Mouse (Mus musculus) stomach, postnatal 0 days (tissue): ENCODE measurements around the gene Grin2a. TPM values are rescaled to one million over a fixed set of nuclear protein-coding genes. Genes with fewer than 3 reads are reported as not detected.

Experiments
- ATAC-seq: fragments of 200-750 bp; cut with Nextera tagmentation; 2 replicates; pipeline ENCODE4 v1.8.0; 2017; ENCODE audit not compliant: low FRiP score, low TSS enrichment
- DNase-seq: peaks from one replicate; pipeline ENCODE4 v3.0.0-alpha.2; 2016; ENCODE audit warnings: low spot score
- H3K27ac ChIP-seq: fragments of 300-500 bp; sonication (generic); replicated peaks from 2 replicates; pipeline ENCODE4 v1.5.1; 2014; ENCODE audit warnings: mild to moderate bottlenecking, control low read depth
- H3K27me3 ChIP-seq: fragments of 300-500 bp; sonication (generic); 2 replicates; pipeline ENCODE4 v1.6.1; 2014; ENCODE audit warnings: low read length; ENCODE audit not compliant: control insufficient read depth, insufficient read depth
- H3K36me3 ChIP-seq: fragments of 300-500 bp; sonication (generic); 2 replicates; pipeline ENCODE4 v1.6.1; 2014; ENCODE audit warnings: low read length, mixed read lengths; ENCODE audit not compliant: control insufficient read depth, insufficient read depth
- H3K4me1 ChIP-seq: fragments of 300-500 bp; sonication (generic); replicated peaks from 2 replicates; pipeline ENCODE4 v1.6.1; 2014; ENCODE audit warnings: antibody characterized with exemption; ENCODE audit not compliant: control insufficient read depth, insufficient read depth
- H3K4me2 ChIP-seq: fragments of 300-500 bp; sonication (generic); replicated peaks from 2 replicates; pipeline ENCODE4 v1.6.1; 2014; ENCODE audit warnings: low read depth, mild to moderate bottlenecking, control low read depth, moderate library complexity
- H3K4me3 ChIP-seq: fragments of 300-500 bp; sonication (generic); 2 replicates; pipeline ENCODE4 v1.5.1; 2014; ENCODE audit warnings: low read depth, low read length, control low read depth
- H3K9ac ChIP-seq: fragments of 300-500 bp; sonication (generic); 2 replicates; pipeline ENCODE4 v1.6.1; 2014; ENCODE audit warnings: mild to moderate bottlenecking, low read length, control low read depth, mixed read lengths
- H3K9me3 ChIP-seq: fragments of 300-500 bp; sonication (generic); 2 replicates; pipeline ENCODE4 v1.6.1; 2016; ENCODE audit warnings: low read length; ENCODE audit not compliant: control insufficient read depth
- CTCF ChIP-seq: IDR thresholded peaks from 2 replicates; pipeline ENCODE4 v1.5.1; 2016; ENCODE audit warnings: antibody characterized with exemption, low read depth, mild to moderate bottlenecking, moderate library complexity
- EP300 ChIP-seq: optimal IDR thresholded peaks from 2 replicates; pipeline ENCODE3; 2016; ENCODE audit warnings: antibody characterized with exemption
- WGBS: fragments of 180-500 bp; shearing (Covaris S2); extraction: QIAGEN DNeasy Blood & Tissue Kit; methylation state at CpG from one replicate; pipeline ENCODE4 v1.1.7; 2014; 5-methylcytosine and 5-hydroxymethylcytosine counted together
- polyA plus RNA-seq: library from polyadenylated mRNA; unstranded; fragments of >200 nt; fragmentation: Nextera tagmentation; extraction: Ambion mirVana; gene quantifications from 2 replicates; pipeline ENCODE4 v1.2.1, GENCODE M21; 2015

Gene Grin2a
- polyA plus RNA-seq, 1 experiment from 2014 or later = not detected

DNA sequence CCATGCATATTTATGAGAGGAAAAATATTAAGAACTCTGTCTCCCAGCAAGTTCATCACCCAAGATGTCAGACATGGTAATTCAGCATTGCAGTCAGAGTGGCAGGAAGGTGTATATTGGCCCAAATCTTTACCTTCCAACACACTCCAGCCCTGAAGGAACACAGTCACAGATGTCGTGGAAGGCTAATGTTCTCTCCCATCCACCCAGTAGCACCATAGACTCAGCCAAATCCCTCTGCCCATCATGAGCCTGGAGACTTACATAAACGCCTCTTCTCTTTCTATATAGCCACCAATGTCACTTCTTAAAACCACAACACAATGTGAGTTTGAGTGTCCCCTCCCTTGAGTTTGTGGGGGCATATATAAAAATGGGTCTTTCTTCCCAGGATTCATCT, 406.2 kb downstream of the Grin2a start:
- no peak for TF ChIP-seq CTCF
- TF ChIP-seq EP300 = no peak
- 68% methylated on average over 2 of the region's 2 CpGs for WGBS

DNA sequence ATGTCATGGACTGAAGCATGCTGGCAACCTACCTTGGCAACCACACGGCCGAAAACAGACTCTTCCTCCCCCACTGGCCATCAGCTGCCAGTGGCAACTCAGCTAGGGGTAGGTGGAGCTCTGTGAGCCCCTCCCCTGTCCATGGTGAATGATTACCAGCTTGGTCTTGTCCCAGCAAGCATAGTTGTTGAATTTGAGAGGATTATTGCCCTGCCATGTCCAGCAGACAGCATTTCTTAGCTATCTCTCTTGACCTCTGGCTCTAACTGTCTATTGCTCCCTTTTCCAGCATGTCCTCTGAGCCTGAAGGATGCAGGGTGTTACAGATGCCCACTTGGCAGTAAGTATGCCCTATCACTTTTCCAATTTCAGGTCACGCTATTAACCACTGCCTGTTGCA, 406.9 kb downstream of the Grin2a start:
- H3K4me3 ChIP-seq = no peak overlapping the region
- ATAC-seq (no peak), DNase-seq (no peak)
- 71% methylated on average over 3 of the region's 3 CpGs for WGBS
- no peaks in the 10 kb centered on the region for H3K4me1 ChIP-seq
- H3K4me2 ChIP-seq = no peak overlapping the region
- H3K9ac ChIP-seq = no peak overlapping the region
- no peaks in the 10 kb centered on the region for H3K27me3 ChIP-seq
- H3K9me3 ChIP-seq = no peaks in the 10 kb centered on the region
- no peak overlapping the region for H3K27ac ChIP-seq
- TF ChIP-seq CTCF (no peak), EP300 (no peak)
- no peaks in the 10 kb centered on the region for H3K36me3 ChIP-seq

More for the DNA sequence above, 406.2 kb downstream of the Grin2a start:
- DNase-seq (no peak), ATAC-seq (no peak)
- no peak overlapping the region for H3K27ac ChIP-seq
- H3K4me2 ChIP-seq = no peak overlapping the region
- no peaks in the 10 kb centered on the region for H3K4me1 ChIP-seq
- no peaks in the 10 kb centered on the region for H3K9me3 ChIP-seq
- no peaks in the 10 kb centered on the region for H3K27me3 ChIP-seq
- H3K9ac ChIP-seq = no peak overlapping the region
- no peak overlapping the region for H3K4me3 ChIP-seq
- no peaks in the 10 kb centered on the region for H3K36me3 ChIP-seq

DNA sequence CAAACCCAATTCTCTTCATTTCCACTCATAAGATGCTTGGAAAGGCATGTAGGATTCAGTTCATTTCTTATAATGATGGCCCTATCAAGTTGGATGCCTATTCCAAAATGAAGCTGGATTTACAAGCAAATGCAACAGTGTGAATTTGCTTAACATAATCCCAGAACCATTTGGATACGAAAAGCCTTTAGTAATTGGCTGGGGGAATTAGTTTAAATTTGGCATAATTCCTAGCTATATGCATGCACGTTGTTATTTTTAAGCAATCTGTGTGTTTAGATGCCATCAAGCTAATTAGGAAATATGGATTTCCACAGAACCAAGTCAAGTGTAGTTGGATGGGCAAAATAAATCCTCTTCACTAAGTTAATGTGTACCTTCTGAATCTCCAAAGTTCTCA, 411.4 kb downstream of the Grin2a start:
- ATAC-seq (no peak), DNase-seq (no peak)
- 74% methylated on average over 2 of the region's 2 CpGs for WGBS
- no peaks in the 10 kb centered on the region for H3K36me3 ChIP-seq
- no peak overlapping the region for H3K9ac ChIP-seq
- no peak overlapping the region for H3K4me2 ChIP-seq
- H3K4me1 ChIP-seq = no peaks in the 10 kb centered on the region
- no peaks in the 10 kb centered on the region for H3K9me3 ChIP-seq
- H3K27me3 ChIP-seq = no peaks in the 10 kb centered on the region
- H3K27ac ChIP-seq = no peak overlapping the region
- H3K4me3 ChIP-seq = no peak overlapping the region
- TF ChIP-seq CTCF (no peak), EP300 (no peak)

DNA sequence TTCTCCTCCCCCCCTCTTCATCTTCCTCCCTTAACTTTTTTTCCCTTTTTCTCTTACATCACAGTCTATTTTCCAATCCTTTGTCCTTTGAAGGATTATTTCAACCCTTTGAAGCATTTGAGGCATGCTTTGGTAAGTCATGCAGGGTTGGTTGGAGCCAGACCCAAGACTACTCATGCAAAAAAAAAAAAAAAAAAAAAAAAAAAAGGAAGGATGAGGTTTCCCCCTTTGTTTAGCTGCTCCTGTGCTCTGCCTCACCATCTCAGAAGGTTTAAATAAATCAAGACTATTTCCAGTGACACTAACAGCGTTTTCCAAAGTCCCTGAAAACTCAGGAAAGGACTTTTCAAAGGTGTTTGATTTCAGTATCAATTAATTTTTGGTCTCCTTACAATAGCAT, 423.6 kb downstream of the Grin2a start:
- DNase-seq (no peak), ATAC-seq (no peak)
- H3K27ac ChIP-seq = no peak overlapping the region
- no peaks in the 10 kb centered on the region for H3K27me3 ChIP-seq
- no peak for TF ChIP-seq CTCF
- no peak for TF ChIP-seq EP300
- H3K4me1 ChIP-seq = no peaks in the 10 kb centered on the region
- 29% methylated on average over 1 of the region's 1 CpGs for WGBS
- no peak overlapping the region for H3K9ac ChIP-seq
- H3K4me3 ChIP-seq = no peak overlapping the region
- no peaks in the 10 kb centered on the region for H3K9me3 ChIP-seq
- no peaks in the 10 kb centered on the region for H3K36me3 ChIP-seq
- no peak overlapping the region for H3K4me2 ChIP-seq

- Histone ChIP-seq H3K27me3 (no peaks in the 10 kb centered on the region), H3K4me3 (no peak overlapping the region), H3K27ac (no peak overlapping the region), H3K36me3 (no peaks in the 10 kb centered on the region), H3K9ac (no peak overlapping the region), H3K9me3 (no peaks in the 10 kb centered on the region), H3K4me2 (no peak overlapping the region), H3K4me1 (no peaks in the 10 kb centered on the region)
- TF ChIP-seq EP300 = no peak
- TF ChIP-seq CTCF = no peak
- 31% methylated on average over 2 of the region's 2 CpGs for WGBS
- DNase-seq (no peak), ATAC-seq (no peak)
Measured at GRCm38 (mm10) chr16:9567286-9567685, 428.1 kb downstream of the Grin2a start.

GRCm38 (mm10) chr16:9561816-9562215, 433.5 kb downstream of the Grin2a start:
- no peak overlapping the region for H3K9ac ChIP-seq
- DNase-seq = no peak
- no peaks in the 10 kb centered on the region for H3K36me3 ChIP-seq
- no peak overlapping the region for H3K4me2 ChIP-seq
- no peak overlapping the region for H3K4me3 ChIP-seq
- H3K27me3 ChIP-seq = no peaks in the 10 kb centered on the region
- WGBS = 29% methylated on average over 1 of the region's 1 CpGs
- H3K9me3 ChIP-seq = no peaks in the 10 kb centered on the region
- no peak for ATAC-seq
- H3K27ac ChIP-seq = no peak overlapping the region
- no peaks in the 10 kb centered on the region for H3K4me1 ChIP-seq
- no peak for TF ChIP-seq CTCF
- no peak for TF ChIP-seq EP300
